Mouse (Mus musculus) erythroblast, embryonic 14.5 days (primary cell): Measurements from ENCODE around the gene Adap1.

Source experiments
- GATA1 ChIP-seq: IDR thresholded peaks from 2 replicates; pipeline ENCODE4 v1.6.1; 2012; ENCODE audit warnings: low read length, inconsistent platforms, mixed read lengths
- TAL1 ChIP-seq: IDR thresholded peaks from 3 replicates; pipeline ENCODE4 v1.6.1; 2012; ENCODE audit warnings: low read length, inconsistent platforms, mixed read lengths

GRCm38 (mm10) chr5:139254938-139255337, 70.5 kb downstream of the Adap1 start:
- TF ChIP-seq TAL1 = no peak
- TF ChIP-seq GATA1 = no peak
